Mouse (Mus musculus): ENCODE measurements around the gene Grb10. TPM values are rescaled to one million over a fixed set of nuclear protein-coding genes. Genes with fewer than 3 reads are reported as not detected.

Gene Grb10
- polyA plus RNA-seq, 1 experiment from 2014 or later, result 115 TPM

- Histone ChIP-seq H3K9me3 (replicated peaks) (no peaks in the 10 kb centered on the region), H3K4me3 (replicated peaks) (no peak overlapping the region), H3K4me1 (replicated peaks) (0 out of 2 replicates have a peak, but pooled peaks cover 8% of the 10 kb centered on the region), H3K9ac (no peak overlapping the region), H3K27ac (no peak overlapping the region), H3K27me3 (no peaks in the 10 kb centered on the region), H3K4me2 (no peak overlapping the region), H3K36me3 (no peaks in the 10 kb centered on the region)
- 74% methylated on average over 1 of the region's 1 CpGs for WGBS (ENCODE audit: insufficient replicate concordance)
- ATAC-seq (ENCODE audit: low read depth) (no peak), DNase-seq (no peak)
Measured at GRCm38 (mm10) chr11:11995371-11995770, 43.1 kb downstream of the Grb10 start.

GRCm38 (mm10) chr11:11993807-11994206 lies 44.7 kb downstream of the Grb10 start:
- 68% methylated on average over 5 of the region's 5 CpGs for WGBS (ENCODE audit: insufficient replicate concordance)
- H3K4me1 ChIP-seq (replicated peaks), result 0 out of 2 replicates have a peak, but pooled peaks cover 9% of the 10 kb centered on the region
- H3K27me3 ChIP-seq, result no peaks in the 10 kb centered on the region
- H3K4me2 ChIP-seq, result no peak overlapping the region
- no peaks in the 10 kb centered on the region for H3K9me3 ChIP-seq (replicated peaks)
- no peak overlapping the region for H3K4me3 ChIP-seq (replicated peaks)
- DNase-seq, result no peak
- H3K27ac ChIP-seq, result no peak overlapping the region
- no peaks in the 10 kb centered on the region for H3K36me3 ChIP-seq
- no peak for ATAC-seq (ENCODE audit: low read depth)
- H3K9ac ChIP-seq, result no peak overlapping the region

GRCm38 (mm10) chr11:11993183-11993582 lies 45.3 kb downstream of the Grb10 start:
- Histone ChIP-seq H3K9ac (no peak overlapping the region), H3K36me3 (no peaks in the 10 kb centered on the region), H3K4me2 (no peak overlapping the region), H3K9me3 (replicated peaks) (no peaks in the 10 kb centered on the region), H3K4me1 (replicated peaks) (0 out of 2 replicates have a peak, but pooled peaks cover 9% of the 10 kb centered on the region), H3K4me3 (replicated peaks) (no peak overlapping the region), H3K27me3 (no peaks in the 10 kb centered on the region), H3K27ac (no peak overlapping the region)
- no peak for ATAC-seq (ENCODE audit: low read depth)
- 73% methylated on average over 2 of the region's 2 CpGs for WGBS (ENCODE audit: insufficient replicate concordance)
- no peak for DNase-seq

- H3K36me3 ChIP-seq, result no peaks in the 10 kb centered on the region
- 0 out of 2 replicates have a peak, but pooled peaks cover 9% of the 10 kb centered on the region for H3K4me1 ChIP-seq (replicated peaks)
- DNase-seq, result no peak
- no peaks in the 10 kb centered on the region for H3K27me3 ChIP-seq
- H3K9me3 ChIP-seq (replicated peaks), result no peaks in the 10 kb centered on the region
- no peak overlapping the region for H3K27ac ChIP-seq
- H3K4me2 ChIP-seq, result no peak overlapping the region
- H3K4me3 ChIP-seq (replicated peaks), result no peak overlapping the region
- WGBS (ENCODE audit: insufficient replicate concordance), result 67% methylated on average over 4 of the region's 4 CpGs
- no peak overlapping the region for H3K9ac ChIP-seq
- 0 out of 2 replicates have a peak, but pooled peaks have one; percentile 31 for ATAC-seq (ENCODE audit: low read depth)
Measured at GRCm38 (mm10) chr11:11989850-11990249, 48.6 kb downstream of the Grb10 start.

GRCm38 (mm10) chr11:11987233-11987632 lies 51.2 kb downstream of the Grb10 start:
- Histone ChIP-seq H3K4me3 (replicated peaks) (no peak overlapping the region), H3K9me3 (replicated peaks) (no peaks in the 10 kb centered on the region), H3K4me1 (replicated peaks) (0 out of 2 replicates have a peak, but pooled peaks cover 9% of the 10 kb centered on the region), H3K36me3 (0 out of 2 replicates have a peak, but pooled peaks cover 4% of the 10 kb centered on the region), H3K4me2 (no peak overlapping the region), H3K9ac (no peak overlapping the region), H3K27ac (no peak overlapping the region), H3K27me3 (no peaks in the 10 kb centered on the region)
- WGBS (ENCODE audit: insufficient replicate concordance), result 78% methylated on average over 3 of the region's 3 CpGs
- ATAC-seq (ENCODE audit: low read depth) (no peak), DNase-seq (no peak)

GRCm38 (mm10) chr11:11978611-11979197 lies 59.8 kb downstream of the Grb10 start:
- Histone ChIP-seq H3K4me3 (replicated peaks) (no peak overlapping the region), H3K27me3 (peaks cover 4% of the 10 kb centered on the region; the same call in 1 of the 2 replicates), H3K4me2 (no peak overlapping the region), H3K9me3 (replicated peaks) (no peaks in the 10 kb centered on the region), H3K36me3 (peaks cover 10% of the 10 kb centered on the region; the same call in 1 of the 2 replicates), H3K9ac (no peak overlapping the region), H3K27ac (no peak overlapping the region), H3K4me1 (replicated peaks) (peaks cover 10% of the 10 kb centered on the region)
- no peak for DNase-seq
- WGBS (ENCODE audit: insufficient replicate concordance), result 59% methylated on average over 5 of the region's 5 CpGs
- ATAC-seq (ENCODE audit: low read depth), result no peak

GRCm38 (mm10) chr11:11974591-11975255 lies 63.8 kb downstream of the Grb10 start:
- ATAC-seq (ENCODE audit: low read depth), result peak; percentile 44; the same call in 1 of the 2 replicates
- Histone ChIP-seq H3K4me2 (no peak overlapping the region), H3K4me1 (replicated peaks) (peaks cover 14% of the 10 kb centered on the region), H3K36me3 (peaks cover 16% of the 10 kb centered on the region), H3K27me3 (peaks cover 4% of the 10 kb centered on the region; the same call in 1 of the 2 replicates), H3K9ac (no peak overlapping the region), H3K9me3 (replicated peaks) (no peaks in the 10 kb centered on the region), H3K4me3 (replicated peaks) (no peak overlapping the region), H3K27ac (no peak overlapping the region)
- WGBS (ENCODE audit: insufficient replicate concordance), result 34% methylated on average over 10 of the region's 10 CpGs
- no peak for DNase-seq

GRCm38 (mm10) chr11:11973366-11974014 lies 65.0 kb downstream of the Grb10 start:
- H3K9me3 ChIP-seq (replicated peaks), result no peaks in the 10 kb centered on the region
- 52% methylated on average over 8 of the region's 8 CpGs for WGBS (ENCODE audit: insufficient replicate concordance)
- H3K4me1 ChIP-seq (replicated peaks), result peaks cover 18% of the 10 kb centered on the region
- peaks cover 25% of the 10 kb centered on the region for H3K36me3 ChIP-seq
- peak; percentile 58 for DNase-seq
- H3K9ac ChIP-seq, result no peak overlapping the region
- peak; percentile 61 for ATAC-seq (ENCODE audit: low read depth)
- no peak overlapping the region for H3K4me2 ChIP-seq
- H3K27me3 ChIP-seq, result peaks cover 4% of the 10 kb centered on the region; the same call in 1 of the 2 replicates
- H3K4me3 ChIP-seq (replicated peaks), result no peak overlapping the region
- H3K27ac ChIP-seq, result no peak overlapping the region

- no peak overlapping the region for H3K9ac ChIP-seq
- WGBS (ENCODE audit: insufficient replicate concordance), result 85% methylated on average over 6 of the region's 6 CpGs
- peaks cover 31% of the 10 kb centered on the region for H3K36me3 ChIP-seq
- H3K27me3 ChIP-seq, result peaks cover 4% of the 10 kb centered on the region; the same call in 1 of the 2 replicates
- no peak for ATAC-seq (ENCODE audit: low read depth)
- H3K4me2 ChIP-seq, result no peak overlapping the region
- DNase-seq, result no peak
- peaks cover 23% of the 10 kb centered on the region for H3K4me1 ChIP-seq (replicated peaks)
- no peaks in the 10 kb centered on the region for H3K9me3 ChIP-seq (replicated peaks)
- H3K4me3 ChIP-seq (replicated peaks), result no peak overlapping the region
- no peak overlapping the region for H3K27ac ChIP-seq
Measured at GRCm38 (mm10) chr11:11972401-11973110, 65.9 kb downstream of the Grb10 start.

GRCm38 (mm10) chr11:11970246-11970645 lies 68.2 kb downstream of the Grb10 start:
- Histone ChIP-seq H3K4me1 (replicated peaks) (peaks cover 44% of the 10 kb centered on the region), H3K4me3 (replicated peaks) (no peak overlapping the region), H3K9me3 (replicated peaks) (no peaks in the 10 kb centered on the region), H3K36me3 (peaks cover 37% of the 10 kb centered on the region), H3K9ac (no peak overlapping the region), H3K4me2 (no peak overlapping the region), H3K27me3 (no peaks in the 10 kb centered on the region), H3K27ac (no peak overlapping the region)
- DNase-seq (no peak), ATAC-seq (ENCODE audit: low read depth) (no peak)
- WGBS (ENCODE audit: insufficient replicate concordance), result 86% methylated on average over 11 of the region's 11 CpGs

GRCm38 (mm10) chr11:11968830-11969229 lies 69.7 kb downstream of the Grb10 start:
- no peaks in the 10 kb centered on the region for H3K9me3 ChIP-seq (replicated peaks)
- no peak for ATAC-seq (ENCODE audit: low read depth)
- no peak overlapping the region for H3K4me2 ChIP-seq
- no peak overlapping the region for H3K9ac ChIP-seq
- H3K27me3 ChIP-seq, result no peaks in the 10 kb centered on the region
- H3K4me3 ChIP-seq (replicated peaks), result no peak overlapping the region
- 70% methylated on average over 6 of the region's 6 CpGs for WGBS (ENCODE audit: insufficient replicate concordance)
- peaks cover 42% of the 10 kb centered on the region for H3K36me3 ChIP-seq
- peaks cover 48% of the 10 kb centered on the region for H3K4me1 ChIP-seq (replicated peaks)
- no peak for DNase-seq
- peak overlapping the region; percentile 20; the same call in 1 of the 2 replicates for H3K27ac ChIP-seq

Data from liver, embryonic 13.5 days (tissue).